ENCODE assay signal across 13 mouse cellular contexts in the genomic region with DNA sequence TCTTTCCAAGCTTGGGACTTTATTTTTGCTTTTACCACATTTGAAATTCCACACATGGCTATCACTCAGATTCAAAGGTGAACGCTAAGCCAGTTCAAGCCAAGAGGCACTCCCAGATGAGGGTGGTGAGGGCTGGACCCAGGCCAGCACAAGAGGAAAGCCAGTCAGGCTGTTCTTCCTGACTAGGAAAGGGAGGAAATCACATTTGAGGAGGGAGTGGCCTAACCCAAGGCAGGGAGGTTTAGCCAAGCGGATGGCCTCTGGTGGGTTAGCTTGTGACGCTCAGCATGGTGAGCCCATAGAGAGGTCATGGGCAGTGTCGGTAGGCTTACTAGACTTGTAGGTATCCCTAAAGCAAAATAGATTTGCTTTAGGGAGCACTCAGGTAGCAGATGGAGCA. TPM values are rescaled to one million over a fixed set of nuclear protein-coding genes. Genes with fewer than 3 reads are reported as not detected.
DNase-seq lines count a peak whose midpoint lies in the region; ATAC-seq and TF ChIP-seq lines count a peak whose summit lies in the region.
"Had no signal": no experiment of that assay in that cellular context is flagged by ENCODE, and none has a peak within 500 bp of the region (broad histone marks: within the 10 kb centered on the region; RNA-seq: fewer than 3 reads in every experiment).

No protein-coding gene starts in this region.

- TF ChIP-seq CTCF in midbrain, postnatal 0 days (IDR thresholded peaks at IDR 0.05) = no peak

- ATAC-seq in limb, embryonic 14.5 days (ENCODE audit: low FRiP score, low read depth) = no peak
- peak; percentile 71 for ATAC-seq in heart, embryonic 16.5 days (replicated peaks; ENCODE audit: extremely low read depth, insufficient read depth, low FRiP score)
- peak; percentile 54 for ATAC-seq in stomach, embryonic 16.5 days (ENCODE audit: insufficient read depth, low FRiP score)
- no peak for ATAC-seq in midbrain, postnatal 0 days (ENCODE audit: low FRiP score)
- ATAC-seq: intestine, postnatal 0 days had no signal

- TF ChIP-seq POLR2A in limb, embryonic 14.5 days (IDR thresholded peaks at IDR 0.05; ENCODE audit: borderline replicate concordance, extremely low read depth, insufficient read depth, insufficient read length) = no peak

- WGBS in limb, embryonic 14.5 days = 68% methylated on average over 4 of the region's 4 CpGs
- WGBS in limb, embryonic 10.5 days = 84% methylated on average over 4 of the region's 4 CpGs
- 52% methylated on average over 4 of the region's 4 CpGs for WGBS in heart, embryonic 16.5 days
- WGBS in stomach, embryonic 16.5 days = 61% methylated on average over 4 of the region's 4 CpGs
- 87% methylated on average over 4 of the region's 4 CpGs for WGBS in midbrain, postnatal 0 days

- DNase-seq in limb, embryonic 14.5 days (ENCODE audit: low spot score) = no peak
- DNase-seq in limb, embryonic 10.5 days (ENCODE audit: low spot score) = no peak
- DNase-seq in kidney, postnatal 10 days = peak; percentile 84
- DNase-seq in midbrain, postnatal 0 days (ENCODE audit: low spot score) = no peak
- no peak for DNase-seq in testis, postnatal 10 days (ENCODE audit: low spot score)
- no peak for DNase-seq in frontal cortex, postnatal 25 days (ENCODE audit: low spot score in 2 of 2)

- H3K9ac ChIP-seq in limb, embryonic 14.5 days (ENCODE audit: low read depth, low read length, severe bottlenecking) = 0 out of 2 replicates have a peak overlapping the region, but pooled peaks have one; percentile 12
- H3K9ac ChIP-seq in heart, embryonic 16.5 days (ENCODE audit: low read length) = no peak overlapping the region
- no peak overlapping the region for H3K9ac ChIP-seq in stomach, embryonic 16.5 days (ENCODE audit: low read length)
- no peak overlapping the region for H3K9ac ChIP-seq in midbrain, postnatal 0 days (replicated peaks; ENCODE audit: low read length, poor library complexity, severe bottlenecking)
- H3K9ac ChIP-seq: limb, embryonic 13.5 days had no signal

- H3K4me3 ChIP-seq in limb, embryonic 14.5 days (replicated peaks; ENCODE audit: low read length) = no peak overlapping the region
- H3K4me3 ChIP-seq in limb, embryonic 10.5 days = no peak overlapping the region
- H3K4me3 ChIP-seq in heart, embryonic 16.5 days (ENCODE audit: low read length) = no peak overlapping the region
- no peak overlapping the region for H3K4me3 ChIP-seq in stomach, embryonic 16.5 days (replicated peaks; ENCODE audit: low read length)
- no peak overlapping the region for H3K4me3 ChIP-seq in midbrain, postnatal 0 days (ENCODE audit: low read depth, low read length)
- H3K4me3 ChIP-seq: limb, embryonic 13.5 days; midbrain, embryonic 10.5 days had no signal

- no peaks in the 10 kb centered on the region for H3K9me3 ChIP-seq in limb, embryonic 14.5 days (ENCODE audit: control insufficient read depth, low read length)
- no peaks in the 10 kb centered on the region for H3K9me3 ChIP-seq in limb, embryonic 10.5 days (replicated peaks)
- H3K9me3 ChIP-seq in heart, embryonic 16.5 days (replicated peaks; ENCODE audit: control insufficient read depth, low read length) = no peaks in the 10 kb centered on the region
- H3K9me3 ChIP-seq in stomach, embryonic 16.5 days (replicated peaks; ENCODE audit: control insufficient read depth, low read length) = no peaks in the 10 kb centered on the region
- no peaks in the 10 kb centered on the region for H3K9me3 ChIP-seq in midbrain, postnatal 0 days (ENCODE audit: low read length)
- H3K9me3 ChIP-seq: limb, embryonic 13.5 days; midbrain, embryonic 10.5 days had no signal

- 0 out of 2 replicates have a peak overlapping the region, but pooled peaks have one; percentile 19 for H3K27ac ChIP-seq in limb, embryonic 14.5 days (replicated peaks; ENCODE audit: low read depth, low read length)
- H3K27ac ChIP-seq in limb, embryonic 10.5 days = no peak overlapping the region
- H3K27ac ChIP-seq in heart, embryonic 16.5 days (ENCODE audit: low read length) = no peak overlapping the region
- H3K27ac ChIP-seq in stomach, embryonic 16.5 days (ENCODE audit: low read length) = no peak overlapping the region; the same call in 1 of the 2 replicates
- H3K27ac ChIP-seq in midbrain, postnatal 0 days (ENCODE audit: low read depth, low read length) = no peak overlapping the region
- H3K27ac ChIP-seq: limb, embryonic 13.5 days; midbrain, embryonic 10.5 days had no signal

- H3K4me1 ChIP-seq in limb, embryonic 14.5 days (ENCODE audit: control insufficient read depth, insufficient read depth, low read length) = no peaks in the 10 kb centered on the region
- H3K4me1 ChIP-seq in limb, embryonic 10.5 days = no peaks in the 10 kb centered on the region
- H3K4me1 ChIP-seq in heart, embryonic 16.5 days (ENCODE audit: control insufficient read depth, insufficient read depth, low read length) = peaks cover 4% of the 10 kb centered on the region
- 0 out of 2 replicates have a peak, but pooled peaks cover 3% of the 10 kb centered on the region for H3K4me1 ChIP-seq in stomach, embryonic 16.5 days (ENCODE audit: control insufficient read depth, insufficient read depth, low read length)
- H3K4me1 ChIP-seq in midbrain, postnatal 0 days (ENCODE audit: insufficient read depth, low read length) = no peaks in the 10 kb centered on the region
- H3K4me1 ChIP-seq: midbrain, embryonic 10.5 days had no signal

- H3K36me3 ChIP-seq in limb, embryonic 14.5 days (ENCODE audit: control insufficient read depth, insufficient read depth, low read length) = peaks cover 13% of the 10 kb centered on the region; the same call in 1 of the 2 replicates
- peaks cover 24% of the 10 kb centered on the region for H3K36me3 ChIP-seq in limb, embryonic 10.5 days
- H3K36me3 ChIP-seq in heart, embryonic 16.5 days (ENCODE audit: control insufficient read depth, insufficient read depth) = peaks cover 3% of the 10 kb centered on the region
- H3K36me3 ChIP-seq in stomach, embryonic 16.5 days (ENCODE audit: control insufficient read depth, insufficient read depth, low read length) = peaks cover 5% of the 10 kb centered on the region; the same call in 1 of the 2 replicates
- peaks cover 17% of the 10 kb centered on the region; the same call in 1 of the 2 replicates for H3K36me3 ChIP-seq in midbrain, postnatal 0 days (ENCODE audit: insufficient read depth, low read length)

- H3K27me3 ChIP-seq in limb, embryonic 14.5 days (ENCODE audit: control insufficient read depth, insufficient read depth, low read length) = no peaks in the 10 kb centered on the region
- H3K27me3 ChIP-seq in limb, embryonic 10.5 days (ENCODE audit: low read depth, poor library complexity, severe bottlenecking) = no peaks in the 10 kb centered on the region
- peaks cover 3% of the 10 kb centered on the region for H3K27me3 ChIP-seq in heart, embryonic 16.5 days (ENCODE audit: control insufficient read depth, insufficient read depth, low read length)
- no peaks in the 10 kb centered on the region for H3K27me3 ChIP-seq in stomach, embryonic 16.5 days (ENCODE audit: control insufficient read depth, insufficient read depth, low read length)
- no peaks in the 10 kb centered on the region for H3K27me3 ChIP-seq in midbrain, postnatal 0 days (ENCODE audit: insufficient read depth, low read length)
- H3K27me3 ChIP-seq: limb, embryonic 13.5 days had no signal

- H3K4me2 ChIP-seq in limb, embryonic 14.5 days (replicated peaks; ENCODE audit: low read depth, low read length, severe bottlenecking) = no peak overlapping the region
- no peak overlapping the region for H3K4me2 ChIP-seq in heart, embryonic 16.5 days (ENCODE audit: low read depth, low read length)
- H3K4me2 ChIP-seq in stomach, embryonic 16.5 days (ENCODE audit: low read depth, low read length) = no peak overlapping the region
- H3K4me2 ChIP-seq in midbrain, postnatal 0 days (ENCODE audit: low read depth, low read length, poor library complexity, severe bottlenecking) = no peak overlapping the region
- H3K4me2 ChIP-seq: limb, embryonic 13.5 days had no signal

RNA-seq across cellular contexts. Expression of gene Heatr6, which starts 33.3 kb away (rescaled TPM):
- 22.5 and 27.5 TPM in 2 replicates for polyA plus RNA-seq in limb, embryonic 14.5 days (2012; rRNA removed)
- polyA plus RNA-seq in limb, embryonic 14.5 days (2014; fragmentation: Nextera tagmentation; extraction: Ambion mirVana) = 26.0 and 29.5 TPM in 2 replicates
- 22.8 and 30.4 TPM in 2 replicates for polyA plus RNA-seq in limb, embryonic 10.5 days (2016; fragmentation: Nextera tagmentation; extraction: Ambion mirVana)
- 13.8 and 14.6 TPM in 2 replicates for polyA plus RNA-seq in heart, embryonic 16.5 days (2015; fragmentation: Nextera tagmentation; extraction: Ambion mirVana)
- polyA plus RNA-seq in stomach, embryonic 16.5 days (2015; fragmentation: Nextera tagmentation; extraction: Ambion mirVana) = 18.5 and 19.6 TPM in 2 replicates
- 24.8 and 31.9 TPM in 2 replicates for total RNA-seq in midbrain, postnatal 0 days (2014; rRNA removed)
- 22.0 and 25.9 TPM in 2 replicates for polyA plus RNA-seq in midbrain, postnatal 0 days (2015; fragmentation: Nextera tagmentation; extraction: Ambion mirVana)

RNA-seq across cellular contexts. Expression of gene Wfdc21, which starts 40.1 kb away (rescaled TPM):
- 1.3 TPM in 1 of 2 replicates, not detected in the other for polyA plus RNA-seq in limb, embryonic 14.5 days (2012; rRNA removed)
- not detected in 2 replicates for polyA plus RNA-seq in limb, embryonic 14.5 days (2014; fragmentation: Nextera tagmentation; extraction: Ambion mirVana)
- polyA plus RNA-seq in limb, embryonic 10.5 days (2016; fragmentation: Nextera tagmentation; extraction: Ambion mirVana) = not detected in 2 replicates
- polyA plus RNA-seq in heart, embryonic 16.5 days (2015; fragmentation: Nextera tagmentation; extraction: Ambion mirVana) = 0.80 and 1.4 TPM in 2 replicates
- polyA plus RNA-seq in stomach, embryonic 16.5 days (2015; fragmentation: Nextera tagmentation; extraction: Ambion mirVana) = 5.6 and 11.0 TPM in 2 replicates
- total RNA-seq in midbrain, postnatal 0 days (2014; rRNA removed) = not detected in 2 replicates
- not detected in 2 replicates for polyA plus RNA-seq in midbrain, postnatal 0 days (2015; fragmentation: Nextera tagmentation; extraction: Ambion mirVana)
- total RNA-seq: ES-E14 had no signal
- polyA plus RNA-seq: cortical plate, adult 2 months; intestine, postnatal 0 days; limb, embryonic 13.5 days; midbrain, embryonic 10.5 days had no signal

Comparison
In these comparisons a context has a peak if more than half of its experiments do, and no peak if none do; other contexts are left out.
1. ATAC-seq: peak in heart, embryonic 16.5 days (single experiment) and stomach, embryonic 16.5 days (single experiment); none in limb, embryonic 14.5 days (single experiment) and midbrain, postnatal 0 days (single experiment).